Mouse (Mus musculus) neural tube, embryonic 15.5 days (tissue): Measurements from ENCODE around the gene Cyfip2. TPM values are rescaled to one million over a fixed set of nuclear protein-coding genes. Genes with fewer than 3 reads are reported as not detected.
"Not testable (repeated sequence)": the region's sequence is repeated elsewhere in the genome, so short reads cannot be mapped to it uniquely, and the experiment has no call there.

ENCODE experiments used
- ATAC-seq: fragments of 200-750 bp; cut with Nextera tagmentation; 2 replicates; pipeline ENCODE4 v1.8.0; 2017; ENCODE audit warnings: mild to moderate bottlenecking, moderate TSS enrichment, moderate library complexity; ENCODE audit not compliant: low FRiP score
- H3K27ac ChIP-seq: fragments of 300-500 bp; sonication (generic); replicated peaks from 2 replicates; pipeline ENCODE4 v1.5.1; 2015; ENCODE audit warnings: mild to moderate bottlenecking, inconsistent platforms
- H3K27me3 ChIP-seq: fragments of 300-500 bp; sonication (generic); replicated peaks from 2 replicates; pipeline ENCODE4 v1.6.1; 2015; ENCODE audit warnings: inconsistent platforms
- H3K36me3 ChIP-seq: fragments of 300-500 bp; sonication (generic); 2 replicates; pipeline ENCODE4 v1.6.1; 2015; ENCODE audit warnings: inconsistent platforms
- H3K4me1 ChIP-seq: fragments of 300-500 bp; sonication (generic); 2 replicates; pipeline ENCODE4 v1.6.1; 2015; ENCODE audit warnings: inconsistent platforms
- H3K4me2 ChIP-seq: fragments of 300-500 bp; sonication (generic); 2 replicates; pipeline ENCODE4 v1.6.1; 2015; ENCODE audit warnings: inconsistent platforms, mild to moderate bottlenecking, moderate library complexity
- H3K4me3 ChIP-seq: fragments of 300-500 bp; sonication (generic); replicated peaks from 2 replicates; pipeline ENCODE4 v1.5.1; 2015; ENCODE audit warnings: mild to moderate bottlenecking, inconsistent platforms
- H3K9ac ChIP-seq: fragments of 300-500 bp; sonication (generic); replicated peaks from 2 replicates; pipeline ENCODE4 v1.6.1; 2015; ENCODE audit warnings: mild to moderate bottlenecking, inconsistent platforms
- H3K9me3 ChIP-seq: fragments of 300-500 bp; sonication (generic); replicated peaks from 2 replicates; pipeline ENCODE4 v1.6.1; 2016; ENCODE audit warnings: inconsistent platforms
- WGBS: fragments of 180-500 bp; shearing (Covaris S2); methylation state at CpG from one replicate; pipeline ENCODE4 v1.1.7; 2015; ENCODE audit warnings: mixed read lengths; 5-methylcytosine and 5-hydroxymethylcytosine counted together
- polyA plus RNA-seq: library from polyadenylated mRNA; unstranded; fragments of >200 nt; fragmentation: Nextera tagmentation; extraction: Ambion mirVana; gene quantifications from 2 replicates; pipeline ENCODE4 v1.2.1, GENCODE M21; 2015

The Cyfip2 gene
- polyA plus RNA-seq, 1 experiment from 2014 or later: 91.1 TPM

- H3K9me3 ChIP-seq: no peaks in the 10 kb centered on the region
- no peaks in the 10 kb centered on the region for H3K27me3 ChIP-seq
- no peak overlapping the region for H3K4me2 ChIP-seq
- H3K4me1 ChIP-seq: no peaks in the 10 kb centered on the region
- WGBS: 87% methylated on average over 9 of the region's 9 CpGs
- H3K4me3 ChIP-seq: no peak overlapping the region
- peaks cover 81% of the 10 kb centered on the region for H3K36me3 ChIP-seq
- no peak for ATAC-seq
- H3K9ac ChIP-seq: no peak overlapping the region
- no peak overlapping the region for H3K27ac ChIP-seq
Measured at GRCm38 (mm10) chr11:46204841-46205240, 107.8 kb downstream of the Cyfip2 start.

GRCm38 (mm10) chr11:46202547-46202887 lies 110.1 kb downstream of the Cyfip2 start:
- Histone ChIP-seq H3K4me1 (no peaks in the 10 kb centered on the region), H3K27me3 (no peaks in the 10 kb centered on the region), H3K36me3 (peaks cover 86% of the 10 kb centered on the region), H3K9ac (no peak overlapping the region), H3K27ac (no peak overlapping the region), H3K4me3 (no peak overlapping the region), H3K9me3 (no peaks in the 10 kb centered on the region), H3K4me2 (no peak overlapping the region)
- no peak for ATAC-seq
- 70% methylated on average over 10 of the region's 10 CpGs for WGBS

- Histone ChIP-seq H3K9me3 (no peaks in the 10 kb centered on the region), H3K4me1 (no peaks in the 10 kb centered on the region), H3K27ac (no peak overlapping the region), H3K27me3 (no peaks in the 10 kb centered on the region), H3K36me3 (peaks cover 86% of the 10 kb centered on the region), H3K4me2 (no peak overlapping the region), H3K4me3 (no peak overlapping the region), H3K9ac (no peak overlapping the region)
- no peak for ATAC-seq
- 75% methylated on average over 20 of the region's 20 CpGs for WGBS
Measured at GRCm38 (mm10) chr11:46201636-46202546, 110.8 kb downstream of the Cyfip2 start.

GRCm38 (mm10) chr11:46200664-46201063 lies 112.0 kb downstream of the Cyfip2 start:
- no peak for ATAC-seq
- Histone ChIP-seq H3K4me2 (no peak overlapping the region), H3K9ac (no peak overlapping the region), H3K4me3 (no peak overlapping the region), H3K4me1 (no peaks in the 10 kb centered on the region), H3K36me3 (peaks cover 85% of the 10 kb centered on the region), H3K27me3 (no peaks in the 10 kb centered on the region), H3K9me3 (no peaks in the 10 kb centered on the region), H3K27ac (no peak overlapping the region)
- 92% methylated on average over 11 of the region's 11 CpGs for WGBS

GRCm38 (mm10) chr11:46194175-46194574 lies 118.5 kb downstream of the Cyfip2 start:
- no peaks in the 10 kb centered on the region for H3K27me3 ChIP-seq
- H3K27ac ChIP-seq: no peak overlapping the region
- peaks cover 64% of the 10 kb centered on the region for H3K36me3 ChIP-seq
- H3K4me1 ChIP-seq: no peaks in the 10 kb centered on the region
- WGBS: 76% methylated on average over 4 of the region's 4 CpGs
- no peak overlapping the region for H3K9ac ChIP-seq
- ATAC-seq: no peak
- no peaks in the 10 kb centered on the region for H3K9me3 ChIP-seq
- H3K4me3 ChIP-seq: no peak overlapping the region
- no peak overlapping the region for H3K4me2 ChIP-seq

GRCm38 (mm10) chr11:46188283-46188682 lies 124.4 kb downstream of the Cyfip2 start:
- H3K4me3 ChIP-seq: no peak overlapping the region
- peaks cover 11% of the 10 kb centered on the region; the same call in 1 of the 2 replicates for H3K36me3 ChIP-seq
- no peaks in the 10 kb centered on the region for H3K9me3 ChIP-seq
- no peak overlapping the region for H3K4me2 ChIP-seq
- no peaks in the 10 kb centered on the region for H3K27me3 ChIP-seq
- H3K9ac ChIP-seq: no peak overlapping the region
- H3K4me1 ChIP-seq: no peaks in the 10 kb centered on the region
- no peak for ATAC-seq
- no peak overlapping the region for H3K27ac ChIP-seq
- WGBS: 67% methylated on average over 2 of the region's 2 CpGs

- Histone ChIP-seq H3K9ac (no peak overlapping the region), H3K9me3 (no peaks in the 10 kb centered on the region), H3K4me1 (no peaks in the 10 kb centered on the region), H3K36me3 (no peaks in the 10 kb centered on the region), H3K27me3 (no peaks in the 10 kb centered on the region), H3K27ac (no peak overlapping the region), H3K4me2 (no peak overlapping the region), H3K4me3 (no peak overlapping the region)
- ATAC-seq: no peak
- 45% methylated on average over 4 of the region's 4 CpGs for WGBS
Measured at GRCm38 (mm10) chr11:46185486-46185885, 127.2 kb downstream of the Cyfip2 start.

- no peaks in the 10 kb centered on the region for H3K36me3 ChIP-seq
- no peak overlapping the region for H3K9ac ChIP-seq
- ATAC-seq: no peak
- H3K4me2 ChIP-seq: no peak overlapping the region
- H3K4me3 ChIP-seq: no peak overlapping the region
- H3K9me3 ChIP-seq: no peaks in the 10 kb centered on the region
- no peaks in the 10 kb centered on the region for H3K27me3 ChIP-seq
- WGBS: 84% methylated on average over 3 of the region's 3 CpGs
- H3K4me1 ChIP-seq: no peaks in the 10 kb centered on the region
- H3K27ac ChIP-seq: no peak overlapping the region
Measured at GRCm38 (mm10) chr11:46184946-46185345, 127.7 kb downstream of the Cyfip2 start.

GRCm38 (mm10) chr11:46182031-46182430 lies 130.6 kb downstream of the Cyfip2 start:
- not testable (repeated sequence) for H3K9ac ChIP-seq, H3K27me3 ChIP-seq, H3K9me3 ChIP-seq, H3K4me2 ChIP-seq, H3K4me1 ChIP-seq, H3K4me3 ChIP-seq, H3K36me3 ChIP-seq, H3K27ac ChIP-seq, ATAC-seq
- 96% methylated on average over 1 of the region's 1 CpGs for WGBS

GRCm38 (mm10) chr11:46177246-46178043 lies 135.2 kb downstream of the Cyfip2 start:
- WGBS: 80% methylated on average over 10 of the region's 10 CpGs
- no peak overlapping the region for H3K27ac ChIP-seq
- H3K4me3 ChIP-seq: no peak overlapping the region
- H3K4me1 ChIP-seq: no peaks in the 10 kb centered on the region
- H3K36me3 ChIP-seq: no peaks in the 10 kb centered on the region
- H3K9ac ChIP-seq: no peak overlapping the region
- no peaks in the 10 kb centered on the region for H3K27me3 ChIP-seq
- H3K9me3 ChIP-seq: no peaks in the 10 kb centered on the region
- H3K4me2 ChIP-seq: no peak overlapping the region
- no peak for ATAC-seq

- H3K9me3 ChIP-seq: no peaks in the 10 kb centered on the region
- no peak for ATAC-seq
- H3K27me3 ChIP-seq: no peaks in the 10 kb centered on the region
- WGBS: 94% methylated on average over 6 of the region's 6 CpGs
- no peak overlapping the region for H3K27ac ChIP-seq
- H3K36me3 ChIP-seq: no peaks in the 10 kb centered on the region
- H3K4me3 ChIP-seq: no peak overlapping the region
- no peaks in the 10 kb centered on the region for H3K4me1 ChIP-seq
- H3K9ac ChIP-seq: no peak overlapping the region
- H3K4me2 ChIP-seq: no peak overlapping the region
Measured at GRCm38 (mm10) chr11:46176155-46176554, 136.5 kb downstream of the Cyfip2 start.

- 95% methylated on average over 9 of the region's 9 CpGs for WGBS
- Histone ChIP-seq H3K27ac (no peak overlapping the region), H3K9ac (no peak overlapping the region), H3K27me3 (no peaks in the 10 kb centered on the region), H3K4me2 (no peak overlapping the region), H3K9me3 (no peaks in the 10 kb centered on the region), H3K36me3 (no peaks in the 10 kb centered on the region), H3K4me3 (no peak overlapping the region), H3K4me1 (no peaks in the 10 kb centered on the region)
- ATAC-seq: no peak
Measured at GRCm38 (mm10) chr11:46172128-46172527, 140.5 kb downstream of the Cyfip2 start.
